Mouse (Mus musculus) limb, embryonic 15.5 days (tissue): ENCODE measurements around the gene Tmem274. TPM values are rescaled to one million over a fixed set of nuclear protein-coding genes. Genes with fewer than 3 reads are reported as not detected.

Experiments used
- ATAC-seq: fragments of 200-750 bp; cut with Nextera tagmentation; 2 replicates; pipeline ENCODE4 v1.8.0; 2017; ENCODE audit warnings: low read depth, moderate TSS enrichment; ENCODE audit not compliant: insufficient number of reproducible peaks, low FRiP score, low TSS enrichment
- H3K27ac ChIP-seq: fragments of 300-500 bp; sonication (generic); 2 replicates; pipeline ENCODE4 v1.5.1; 2015; ENCODE audit warnings: moderate library complexity, mild to moderate bottlenecking, inconsistent platforms
- H3K27me3 ChIP-seq: fragments of 300-500 bp; sonication (generic); 2 replicates; pipeline ENCODE4 v1.6.1; 2015; ENCODE audit warnings: inconsistent platforms
- H3K36me3 ChIP-seq: fragments of 300-500 bp; sonication (generic); 2 replicates; pipeline ENCODE4 v1.6.1; 2015; ENCODE audit warnings: inconsistent platforms
- H3K4me1 ChIP-seq: fragments of 300-500 bp; sonication (generic); 2 replicates; pipeline ENCODE4 v1.6.1; 2015; ENCODE audit warnings: inconsistent platforms
- H3K4me2 ChIP-seq: fragments of 300-500 bp; sonication (generic); 2 replicates; pipeline ENCODE4 v1.6.1; 2015; ENCODE audit warnings: mild to moderate bottlenecking, inconsistent platforms
- H3K4me3 ChIP-seq: fragments of 300-500 bp; sonication (generic); 2 replicates; pipeline ENCODE4 v1.5.1; 2015; ENCODE audit warnings: mild to moderate bottlenecking, inconsistent platforms
- H3K9ac ChIP-seq: fragments of 300-500 bp; sonication (generic); 2 replicates; pipeline ENCODE4 v1.6.1; 2015; ENCODE audit warnings: inconsistent platforms
- H3K9me3 ChIP-seq: fragments of 300-500 bp; sonication (generic); 2 replicates; pipeline ENCODE4 v1.6.1; 2016; ENCODE audit warnings: inconsistent platforms
- WGBS: fragments of 180-500 bp; shearing (Covaris S2); methylation state at CpG from one replicate; pipeline ENCODE4 v1.1.7; 2015; 5-methylcytosine and 5-hydroxymethylcytosine counted together
- polyA plus RNA-seq: library from polyadenylated mRNA; unstranded; fragments of >200 nt; fragmentation: Nextera tagmentation; extraction: Ambion mirVana; gene quantifications from 2 replicates; pipeline ENCODE4 v1.2.1, GENCODE M21; 2015

Tmem274 gene
- polyA plus RNA-seq, 1 experiment from 2014 or later = not detected

DNA sequence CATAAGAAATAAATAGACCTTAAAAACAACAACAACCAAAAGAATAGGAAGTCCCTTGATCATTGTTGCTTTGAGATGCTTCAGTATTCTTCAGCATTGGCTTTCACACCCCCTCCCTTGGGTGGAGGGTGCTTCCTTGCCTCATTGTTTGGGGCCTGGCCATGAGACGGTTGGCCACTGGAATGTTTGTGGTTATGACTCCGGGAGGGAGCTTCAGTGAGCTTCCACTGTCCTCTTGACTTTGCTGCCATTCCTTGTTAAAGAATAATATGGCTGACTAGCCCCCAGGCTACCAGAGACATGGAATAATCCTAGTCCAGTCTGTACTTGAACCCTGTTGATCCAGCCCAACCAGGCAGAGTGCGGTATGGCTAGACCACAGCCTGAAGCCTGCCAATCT is 29.7 kb downstream of the Tmem274 start:
- Histone ChIP-seq H3K27ac (no peak overlapping the region), H3K9me3 (no peaks in the 10 kb centered on the region), H3K9ac (no peak overlapping the region), H3K27me3 (no peaks in the 10 kb centered on the region), H3K4me2 (no peak overlapping the region), H3K4me1 (peaks cover 5% of the 10 kb centered on the region; the same call in 1 of the 2 replicates), H3K4me3 (no peak overlapping the region), H3K36me3 (peaks cover 13% of the 10 kb centered on the region)
- WGBS = 67% methylated on average over 3 of the region's 3 CpGs
- no peak for ATAC-seq

GRCm38 (mm10) chr4:149511221-149511646 is 34.1 kb downstream of the Tmem274 start:
- WGBS = 41% methylated on average over 6 of the region's 6 CpGs
- Histone ChIP-seq H3K4me2 (no peak overlapping the region), H3K4me1 (no peaks in the 10 kb centered on the region), H3K9ac (no peak overlapping the region), H3K36me3 (no peaks in the 10 kb centered on the region), H3K4me3 (no peak overlapping the region), H3K9me3 (no peaks in the 10 kb centered on the region), H3K27ac (no peak overlapping the region), H3K27me3 (no peaks in the 10 kb centered on the region)
- no peak for ATAC-seq

GRCm38 (mm10) chr4:149512072-149512471 is 34.9 kb downstream of the Tmem274 start:
- no peaks in the 10 kb centered on the region for H3K36me3 ChIP-seq
- no peaks in the 10 kb centered on the region for H3K9me3 ChIP-seq
- ATAC-seq = no peak
- H3K27me3 ChIP-seq = no peaks in the 10 kb centered on the region
- H3K4me3 ChIP-seq = no peak overlapping the region
- H3K4me2 ChIP-seq = no peak overlapping the region
- H3K9ac ChIP-seq = no peak overlapping the region
- no peak overlapping the region; the same call in 1 of the 2 replicates for H3K27ac ChIP-seq
- H3K4me1 ChIP-seq = no peaks in the 10 kb centered on the region
- WGBS = 74% methylated on average over 7 of the region's 7 CpGs

GRCm38 (mm10) chr4:149515706-149516105 is 38.5 kb downstream of the Tmem274 start:
- 90% methylated on average over 5 of the region's 5 CpGs for WGBS
- Histone ChIP-seq H3K4me3 (no peak overlapping the region), H3K9ac (no peak overlapping the region), H3K27ac (no peak overlapping the region), H3K9me3 (no peaks in the 10 kb centered on the region), H3K36me3 (no peaks in the 10 kb centered on the region), H3K27me3 (no peaks in the 10 kb centered on the region), H3K4me2 (no peak overlapping the region), H3K4me1 (peaks cover 12% of the 10 kb centered on the region; the same call in 1 of the 2 replicates)
- ATAC-seq = no peak

DNA sequence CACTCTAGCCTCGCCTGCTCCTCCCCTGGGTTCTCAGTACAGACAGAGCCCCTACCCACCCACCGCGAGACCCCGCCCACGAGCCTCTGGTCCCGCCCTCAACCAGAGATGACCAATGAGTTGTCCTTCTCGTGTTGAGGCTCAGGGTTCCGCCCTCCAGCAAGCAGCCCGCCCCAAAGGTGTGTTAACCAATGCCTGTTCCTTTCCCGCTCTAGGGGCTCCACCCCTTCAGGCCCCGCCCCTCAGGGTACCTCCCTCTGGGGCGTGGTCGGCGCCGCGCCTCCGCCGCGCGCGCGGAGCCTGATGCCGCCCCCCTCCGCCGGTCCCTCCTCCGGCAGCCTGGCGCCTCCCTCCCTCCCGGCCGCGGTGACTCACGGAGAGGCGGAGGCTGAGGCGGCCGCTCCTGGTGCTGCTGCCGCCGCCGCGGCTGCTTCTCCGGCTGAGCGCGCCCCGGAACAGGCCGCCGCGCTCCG is 40.7 kb downstream of the Tmem274 start, which contains the start of gene Ctnnbip1:
TSS of gene Ctnnbip1 (plus strand) at position 369 of the 473 bp plus-strand sequence.
- no peaks in the 10 kb centered on the region for H3K36me3 ChIP-seq
- peak within 1 kb of the TSS; percentile 87 for H3K4me3 ChIP-seq
- peak within 1 kb of the TSS; percentile 95 for H3K9ac ChIP-seq
- ATAC-seq = peak; percentile 98
- H3K27me3 ChIP-seq = no peaks in the 10 kb centered on the region
- H3K4me1 ChIP-seq = peaks cover 16% of the 10 kb centered on the region
- H3K9me3 ChIP-seq = no peaks in the 10 kb centered on the region
- peak within 1 kb of the TSS; percentile 82 for H3K27ac ChIP-seq
- peak within 1 kb of the TSS; percentile 88 for H3K4me2 ChIP-seq
- WGBS = under 1% methylated on average over 42 of the region's 46 CpGs

DNA sequence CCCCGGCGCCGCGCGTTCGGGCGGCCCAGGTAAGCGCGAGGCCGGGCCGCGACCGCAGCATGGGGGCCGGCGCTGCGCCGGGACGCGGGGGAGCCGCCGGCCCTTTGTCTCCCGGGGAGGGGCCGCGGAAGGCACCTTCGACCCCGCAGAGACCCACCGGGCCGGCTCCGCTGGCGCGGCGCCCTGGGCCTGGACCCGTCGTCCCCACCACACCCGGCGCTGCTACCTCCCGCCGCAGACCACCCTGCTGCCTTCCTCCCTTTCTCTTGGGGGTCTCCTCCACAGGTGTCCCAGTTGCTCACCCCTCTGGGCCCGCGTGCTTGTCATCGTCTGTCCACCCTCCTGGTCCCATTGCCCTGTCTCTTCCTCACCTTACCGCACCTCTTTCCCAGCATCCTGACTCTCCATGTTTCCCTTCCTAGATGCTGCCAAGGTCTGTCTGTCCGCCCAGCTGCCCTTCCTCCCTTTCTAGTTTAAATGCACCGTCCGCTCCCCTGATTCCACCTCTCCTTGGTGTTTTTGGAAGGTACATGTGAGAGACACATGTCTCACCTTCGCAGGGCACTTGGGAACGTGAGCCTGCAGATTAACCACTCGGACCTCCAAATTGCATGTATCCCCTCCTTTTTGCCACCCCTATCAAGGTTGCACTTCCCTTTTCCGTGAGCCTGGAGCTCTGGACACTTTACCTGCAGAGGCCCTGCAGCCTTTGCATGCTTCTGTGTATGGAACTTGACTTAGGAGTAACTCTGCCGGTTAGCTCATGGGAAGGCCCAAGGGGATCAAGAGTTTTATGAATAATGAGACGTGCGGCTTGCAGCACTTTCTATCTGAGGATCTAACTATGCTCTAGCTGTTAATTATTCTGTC is 41.4 kb downstream of the Tmem274 start:
- peak overlapping the region; percentile 88 for H3K4me2 ChIP-seq
- 1% methylated on average over 52 of the region's 52 CpGs for WGBS
- H3K9me3 ChIP-seq = no peaks in the 10 kb centered on the region
- ATAC-seq = peak; percentile 9; the same call in 1 of the 2 replicates
- H3K27ac ChIP-seq = peak overlapping the region; percentile 82
- H3K4me1 ChIP-seq = peaks cover 19% of the 10 kb centered on the region
- H3K36me3 ChIP-seq = no peaks in the 10 kb centered on the region
- peak overlapping the region; percentile 95 for H3K9ac ChIP-seq
- H3K27me3 ChIP-seq = no peaks in the 10 kb centered on the region
- H3K4me3 ChIP-seq = peak overlapping the region; percentile 87

DNA sequence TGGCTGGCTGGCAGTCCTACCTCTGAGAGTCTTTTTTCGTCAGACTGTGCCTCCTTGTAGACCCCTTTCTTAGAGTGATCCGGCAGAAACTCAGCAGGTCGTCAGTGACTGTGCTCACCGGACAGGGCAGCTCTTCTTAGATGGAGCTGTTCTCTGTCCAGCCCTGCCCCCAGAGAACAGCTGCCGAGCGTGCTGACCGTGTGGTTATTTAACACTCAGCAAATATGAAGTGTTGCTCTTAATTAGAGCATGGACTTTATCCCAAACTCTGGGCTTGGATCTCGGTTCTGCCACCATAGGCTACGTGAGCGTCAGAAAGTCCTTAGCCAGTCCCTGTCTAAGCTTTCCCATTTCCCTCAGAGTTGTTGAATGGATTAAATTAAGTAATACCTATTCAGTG is 44.1 kb downstream of the Tmem274 start:
- Histone ChIP-seq H3K4me3 (no peak overlapping the region), H3K27ac (no peak overlapping the region), H3K9me3 (no peaks in the 10 kb centered on the region), H3K4me2 (no peak overlapping the region), H3K9ac (no peak overlapping the region), H3K27me3 (no peaks in the 10 kb centered on the region), H3K36me3 (0 out of 2 replicates have a peak, but pooled peaks cover 2% of the 10 kb centered on the region), H3K4me1 (peaks cover 31% of the 10 kb centered on the region)
- no peak for ATAC-seq
- 71% methylated on average over 10 of the region's 10 CpGs for WGBS

DNA sequence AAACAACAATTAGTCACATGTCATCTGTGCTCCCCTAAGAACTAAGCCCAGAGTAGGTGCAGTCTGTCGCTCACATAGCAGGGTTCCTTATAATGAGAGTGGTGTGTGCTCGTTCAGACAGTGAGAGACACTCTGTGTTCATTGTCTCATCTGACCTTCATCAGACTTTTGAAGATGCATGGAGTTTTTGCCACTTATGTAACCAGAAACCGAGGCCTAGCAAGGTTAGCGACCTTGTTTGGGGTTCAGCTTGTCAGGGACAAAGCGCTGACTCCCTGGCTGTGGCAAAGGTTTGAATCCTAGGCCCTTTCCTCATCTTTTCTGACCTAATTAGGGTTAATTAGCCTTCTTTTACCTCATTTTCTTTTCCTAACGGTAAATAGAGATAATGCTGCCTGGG is 46.8 kb downstream of the Tmem274 start:
- Histone ChIP-seq H3K9me3 (no peaks in the 10 kb centered on the region), H3K9ac (no peak overlapping the region), H3K36me3 (0 out of 2 replicates have a peak, but pooled peaks cover 2% of the 10 kb centered on the region), H3K27ac (no peak overlapping the region), H3K4me3 (no peak overlapping the region), H3K4me1 (peaks cover 39% of the 10 kb centered on the region), H3K27me3 (no peaks in the 10 kb centered on the region), H3K4me2 (no peak overlapping the region)
- ATAC-seq = no peak
- 78% methylated on average over 6 of the region's 6 CpGs for WGBS

GRCm38 (mm10) chr4:149525170-149525569 is 48.0 kb downstream of the Tmem274 start:
- Histone ChIP-seq H3K9me3 (no peaks in the 10 kb centered on the region), H3K36me3 (0 out of 2 replicates have a peak, but pooled peaks cover 2% of the 10 kb centered on the region), H3K4me1 (peaks cover 39% of the 10 kb centered on the region), H3K9ac (no peak overlapping the region), H3K27me3 (no peaks in the 10 kb centered on the region), H3K4me2 (no peak overlapping the region), H3K27ac (0 out of 2 replicates have a peak overlapping the region, but pooled peaks have one; percentile 50), H3K4me3 (no peak overlapping the region)
- ATAC-seq = no peak
- 82% methylated on average over 4 of the region's 4 CpGs for WGBS

GRCm38 (mm10) chr4:149525811-149526210 is 48.6 kb downstream of the Tmem274 start:
- H3K36me3 ChIP-seq = 0 out of 2 replicates have a peak, but pooled peaks cover 2% of the 10 kb centered on the region
- 0 out of 2 replicates have a peak, but pooled peaks have one; percentile 2 for ATAC-seq
- no peak overlapping the region for H3K9ac ChIP-seq
- H3K27me3 ChIP-seq = no peaks in the 10 kb centered on the region
- no peak overlapping the region for H3K4me3 ChIP-seq
- WGBS = 68% methylated on average over 6 of the region's 6 CpGs
- peak overlapping the region; percentile 50; the same call in 1 of the 2 replicates for H3K27ac ChIP-seq
- H3K4me1 ChIP-seq = peaks cover 39% of the 10 kb centered on the region
- no peaks in the 10 kb centered on the region for H3K9me3 ChIP-seq
- H3K4me2 ChIP-seq = no peak overlapping the region

DNA sequence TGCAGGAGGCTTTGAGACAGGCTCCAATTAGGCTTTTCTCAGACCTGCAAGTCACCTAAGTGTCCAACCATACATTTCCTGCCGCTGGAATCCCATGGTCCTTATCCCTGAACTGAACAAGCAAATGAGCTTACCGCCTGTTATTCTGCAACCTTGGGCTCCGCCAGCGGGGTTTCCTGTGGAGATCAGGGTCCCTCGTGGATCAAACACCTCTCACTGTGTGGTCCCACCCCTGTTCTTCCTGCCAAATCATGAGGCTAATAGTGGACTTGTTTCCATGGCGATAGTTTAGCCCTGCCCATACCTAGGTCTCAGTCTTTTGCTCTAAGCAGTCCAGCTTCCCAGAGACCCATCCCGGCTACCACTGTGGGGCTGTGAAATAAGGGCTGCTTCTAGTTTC is 49.2 kb downstream of the Tmem274 start:
- Histone ChIP-seq H3K4me2 (no peak overlapping the region), H3K4me1 (peaks cover 39% of the 10 kb centered on the region), H3K4me3 (no peak overlapping the region), H3K27me3 (no peaks in the 10 kb centered on the region), H3K36me3 (0 out of 2 replicates have a peak, but pooled peaks cover 2% of the 10 kb centered on the region), H3K9me3 (no peaks in the 10 kb centered on the region), H3K9ac (no peak overlapping the region), H3K27ac (peak overlapping the region; percentile 50; the same call in 1 of the 2 replicates)
- ATAC-seq = 0 out of 2 replicates have a peak, but pooled peaks have one; percentile 42
- WGBS = 26% methylated on average over 7 of the region's 7 CpGs
